Mouse (Mus musculus): ENCODE results near the gene Rpl13a. TPM values are rescaled to one million over a fixed set of nuclear protein-coding genes. Genes with fewer than 3 reads are reported as not detected.
A peak's percentile ranks its signal among the peaks of the same experiment; 100 is the strongest.

The Rpl13a gene
- polyA plus RNA-seq, 1 experiment from 2014 or later: 1,959 TPM

- under 1% methylated on average over 59 of the region's 59 CpGs for WGBS
- ATAC-seq (replicated peaks; ENCODE audit: low FRiP score, low read depth): peak; percentile 84
- DNase-seq (ENCODE audit: low spot score): peak; percentile 99
- Histone ChIP-seq H3K9ac (ENCODE audit: low read depth, low read length) (peak within 1 kb of the TSS; percentile 97), H3K4me2 (ENCODE audit: low read length) (peak within 1 kb of the TSS; percentile 95), H3K4me3 (replicated peaks; ENCODE audit: low read depth, low read length) (peak within 1 kb of the TSS; percentile 94), H3K36me3 (ENCODE audit: insufficient read depth, low read length) (peaks cover 56% of the 10 kb centered on the region), H3K4me1 (replicated peaks; ENCODE audit: insufficient read depth, low read length) (peaks cover 36% of the 10 kb centered on the region; the same call in 1 of the 2 replicates), H3K9me3 (replicated peaks; ENCODE audit: low read length) (no peaks in the 10 kb centered on the region), H3K27ac (peak within 1 kb of the TSS; percentile 93), H3K27me3 (ENCODE audit: insufficient read depth, low read length) (no peaks in the 10 kb centered on the region)
- TF ChIP-seq CTCF (IDR thresholded peaks at IDR 0.05; ENCODE audit: low read depth): no peak
Observed at GRCm38 (mm10) chr7:45124224-45125143, 4.1 kb downstream of the Rpl13a start, which contains the start of gene Rps11. Rps11 (minus strand) TSS chr7:45124439.

- peaks cover 60% of the 10 kb centered on the region for H3K36me3 ChIP-seq (ENCODE audit: insufficient read depth, low read length)
- H3K4me2 ChIP-seq (ENCODE audit: low read length): peak overlapping the region; percentile 95
- peaks cover 31% of the 10 kb centered on the region; the same call in 1 of the 2 replicates for H3K4me1 ChIP-seq (replicated peaks; ENCODE audit: insufficient read depth, low read length)
- TF ChIP-seq CTCF (IDR thresholded peaks at IDR 0.05; ENCODE audit: low read depth): no peak
- no peak for ATAC-seq (replicated peaks; ENCODE audit: low FRiP score, low read depth)
- no peaks in the 10 kb centered on the region for H3K27me3 ChIP-seq (ENCODE audit: insufficient read depth, low read length)
- peak overlapping the region; percentile 97 for H3K9ac ChIP-seq (ENCODE audit: low read depth, low read length)
- DNase-seq (ENCODE audit: low spot score): peak; percentile 58
- H3K27ac ChIP-seq: no peak overlapping the region; the same call in 1 of the 2 replicates
- H3K9me3 ChIP-seq (replicated peaks; ENCODE audit: low read length): no peaks in the 10 kb centered on the region
- peak overlapping the region; percentile 94 for H3K4me3 ChIP-seq (replicated peaks; ENCODE audit: low read depth, low read length)
- WGBS: 14% methylated on average over 12 of the region's 12 CpGs
Observed at GRCm38 (mm10) chr7:45123186-45123570, 5.4 kb downstream of the Rpl13a start.

GRCm38 (mm10) chr7:45122561-45123185 lies 5.9 kb downstream of the Rpl13a start:
- H3K27me3 ChIP-seq (ENCODE audit: insufficient read depth, low read length): no peaks in the 10 kb centered on the region
- no peak for TF ChIP-seq CTCF (IDR thresholded peaks at IDR 0.05; ENCODE audit: low read depth)
- peak overlapping the region; percentile 95 for H3K4me2 ChIP-seq (ENCODE audit: low read length)
- DNase-seq (ENCODE audit: low spot score) (no peak), ATAC-seq (replicated peaks; ENCODE audit: low FRiP score, low read depth) (no peak)
- H3K9me3 ChIP-seq (replicated peaks; ENCODE audit: low read length): no peaks in the 10 kb centered on the region
- 76% methylated on average over 15 of the region's 15 CpGs for WGBS
- H3K27ac ChIP-seq: no peak overlapping the region
- H3K4me3 ChIP-seq (replicated peaks; ENCODE audit: low read depth, low read length): peak overlapping the region; percentile 94; the same call in 1 of the 2 replicates
- H3K4me1 ChIP-seq (replicated peaks; ENCODE audit: insufficient read depth, low read length): peaks cover 31% of the 10 kb centered on the region; the same call in 1 of the 2 replicates
- H3K9ac ChIP-seq (ENCODE audit: low read depth, low read length): peak overlapping the region; percentile 97; the same call in 1 of the 2 replicates
- H3K36me3 ChIP-seq (ENCODE audit: insufficient read depth, low read length): peaks cover 60% of the 10 kb centered on the region

- H3K9me3 ChIP-seq (replicated peaks; ENCODE audit: low read length): no peaks in the 10 kb centered on the region
- H3K27ac ChIP-seq: no peak overlapping the region
- TF ChIP-seq CTCF (IDR thresholded peaks at IDR 0.05; ENCODE audit: low read depth): no peak
- H3K27me3 ChIP-seq (ENCODE audit: insufficient read depth, low read length): no peaks in the 10 kb centered on the region
- H3K4me1 ChIP-seq (replicated peaks; ENCODE audit: insufficient read depth, low read length): peaks cover 24% of the 10 kb centered on the region; the same call in 1 of the 2 replicates
- no peak for ATAC-seq (replicated peaks; ENCODE audit: low FRiP score, low read depth)
- peak overlapping the region; percentile 7; the same call in 1 of the 2 replicates for H3K4me2 ChIP-seq (ENCODE audit: low read length)
- no peak overlapping the region for H3K4me3 ChIP-seq (replicated peaks; ENCODE audit: low read depth, low read length)
- H3K9ac ChIP-seq (ENCODE audit: low read depth, low read length): peak overlapping the region; percentile 24; the same call in 1 of the 2 replicates
- no peak for DNase-seq (ENCODE audit: low spot score)
- H3K36me3 ChIP-seq (ENCODE audit: insufficient read depth, low read length): peaks cover 60% of the 10 kb centered on the region
Observed at GRCm38 (mm10) chr7:45121966-45122365, 6.6 kb downstream of the Rpl13a start.

- peaks cover 55% of the 10 kb centered on the region for H3K36me3 ChIP-seq (ENCODE audit: insufficient read depth, low read length)
- peak overlapping the region; percentile 24; the same call in 1 of the 2 replicates for H3K9ac ChIP-seq (ENCODE audit: low read depth, low read length)
- DNase-seq (ENCODE audit: low spot score): no peak
- H3K27ac ChIP-seq: no peak overlapping the region
- no peaks in the 10 kb centered on the region for H3K9me3 ChIP-seq (replicated peaks; ENCODE audit: low read length)
- H3K27me3 ChIP-seq (ENCODE audit: insufficient read depth, low read length): no peaks in the 10 kb centered on the region
- no peak for ATAC-seq (replicated peaks; ENCODE audit: low FRiP score, low read depth)
- peaks cover 18% of the 10 kb centered on the region; the same call in 1 of the 2 replicates for H3K4me1 ChIP-seq (replicated peaks; ENCODE audit: insufficient read depth, low read length)
- peak overlapping the region; percentile 7; the same call in 1 of the 2 replicates for H3K4me2 ChIP-seq (ENCODE audit: low read length)
- no peak for TF ChIP-seq CTCF (IDR thresholded peaks at IDR 0.05; ENCODE audit: low read depth)
- H3K4me3 ChIP-seq (replicated peaks; ENCODE audit: low read depth, low read length): no peak overlapping the region
- WGBS: 55% methylated on average over 8 of the region's 8 CpGs
Observed at GRCm38 (mm10) chr7:45121404-45121803, 7.2 kb downstream of the Rpl13a start.

Measured in kidney, postnatal 0 days (tissue).